Mouse (Mus musculus): ENCODE data around the gene 1700024G13Rik. TPM values are rescaled to one million over a fixed set of nuclear protein-coding genes. Genes with fewer than 3 reads are reported as not detected.
"Not testable (repeated sequence)": the region's sequence is repeated elsewhere in the genome, so short reads cannot be mapped to it uniquely, and the experiment has no call there.

1700024G13Rik gene
- polyA plus RNA-seq, 1 experiment from 2014 or later, result not detected

DNA sequence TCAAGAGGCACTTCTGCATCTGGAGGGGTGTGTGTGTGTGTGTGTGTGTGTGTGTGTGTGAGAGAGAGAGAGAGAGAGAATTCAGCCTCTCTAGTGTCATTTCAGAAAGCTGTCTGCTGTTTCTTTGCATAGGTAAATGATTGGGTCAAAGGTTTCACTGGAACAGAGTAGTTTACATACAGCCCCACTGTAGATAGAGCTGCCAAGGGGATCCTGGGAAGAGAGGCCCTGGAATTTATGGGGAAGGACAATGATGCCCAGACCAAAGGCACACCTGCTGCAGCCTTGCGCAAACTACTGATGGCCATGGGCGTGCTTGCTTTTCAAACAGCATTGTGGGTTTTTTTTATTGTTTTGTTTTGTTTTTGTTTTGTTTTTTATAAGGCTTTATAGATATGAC lies 15.7 kb downstream of the 1700024G13Rik start:
- no peak overlapping the region for H3K27ac ChIP-seq
- H3K27me3 ChIP-seq, result no peaks in the 10 kb centered on the region
- no peak overlapping the region for H3K4me3 ChIP-seq
- 0 out of 2 replicates have a peak, but pooled peaks cover 4% of the 10 kb centered on the region for H3K4me1 ChIP-seq
- 91% methylated on average over 2 of the region's 2 CpGs for WGBS
- H3K36me3 ChIP-seq, result no peaks in the 10 kb centered on the region
- no peak overlapping the region for H3K9ac ChIP-seq
- H3K9me3 ChIP-seq, result no peaks in the 10 kb centered on the region
- no peak for ATAC-seq (ENCODE audit: insufficient number of reproducible peaks, insufficient read depth, low FRiP score, low TSS enrichment, low read depth)
- no peak overlapping the region for H3K4me2 ChIP-seq

DNA sequence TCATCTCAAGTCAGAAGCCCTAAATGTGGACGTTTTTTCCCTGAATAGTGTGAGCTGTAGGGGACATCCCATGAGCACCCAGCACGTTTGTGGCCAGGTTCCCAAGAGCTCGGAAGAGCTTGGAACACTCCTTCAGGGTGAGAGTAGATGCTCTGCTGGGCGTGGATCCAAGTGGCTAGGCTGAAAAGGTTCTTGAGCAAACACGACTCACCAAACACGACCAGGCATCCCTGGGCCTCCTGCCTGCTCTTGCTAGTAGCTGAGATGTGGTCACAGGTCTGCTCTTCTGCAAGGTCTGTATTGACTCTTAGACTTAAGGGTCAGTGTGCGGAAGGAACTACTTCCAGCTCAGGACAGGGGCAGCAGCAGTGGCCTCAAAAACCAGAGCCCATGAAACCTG lies 18.4 kb downstream of the 1700024G13Rik start:
- Histone ChIP-seq H3K4me1 (0 out of 2 replicates have a peak, but pooled peaks cover 4% of the 10 kb centered on the region), H3K36me3 (no peaks in the 10 kb centered on the region), H3K9ac (no peak overlapping the region), H3K9me3 (no peaks in the 10 kb centered on the region), H3K27ac (no peak overlapping the region), H3K4me2 (no peak overlapping the region), H3K4me3 (no peak overlapping the region), H3K27me3 (no peaks in the 10 kb centered on the region)
- ATAC-seq (ENCODE audit: insufficient number of reproducible peaks, insufficient read depth, low FRiP score, low TSS enrichment, low read depth), result no peak
- WGBS, result 76% methylated on average over 7 of the region's 7 CpGs

DNA sequence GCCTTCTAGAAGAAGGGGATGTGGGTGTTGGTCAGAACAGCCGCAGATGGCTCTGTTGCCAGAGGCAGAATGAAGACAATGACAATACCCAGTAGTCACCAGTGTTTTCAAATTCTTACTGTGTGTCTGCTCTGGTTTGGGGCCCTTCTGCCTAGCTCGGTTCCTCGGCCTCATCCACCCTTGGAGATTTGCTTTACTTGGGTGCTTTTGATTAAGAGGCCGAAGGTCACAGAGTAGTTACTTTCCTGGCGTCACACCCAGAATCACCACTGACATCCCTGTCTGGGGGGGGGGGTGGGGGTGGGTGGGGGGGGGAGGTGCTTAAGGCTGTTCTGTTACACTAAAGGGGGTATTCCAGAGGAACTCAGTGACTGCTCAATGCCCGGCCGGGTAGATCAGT lies 23.8 kb downstream of the 1700024G13Rik start:
- H3K36me3 ChIP-seq, result no peaks in the 10 kb centered on the region
- H3K27ac ChIP-seq, result no peak overlapping the region
- H3K4me1 ChIP-seq, result no peaks in the 10 kb centered on the region
- no peak overlapping the region for H3K4me3 ChIP-seq
- H3K9me3 ChIP-seq, result peaks cover 2% of the 10 kb centered on the region; the same call in 1 of the 2 replicates
- ATAC-seq (ENCODE audit: insufficient number of reproducible peaks, insufficient read depth, low FRiP score, low TSS enrichment, low read depth), result no peak
- 37% methylated on average over 7 of the region's 7 CpGs for WGBS
- H3K4me2 ChIP-seq, result no peak overlapping the region
- H3K27me3 ChIP-seq, result no peaks in the 10 kb centered on the region
- no peak overlapping the region for H3K9ac ChIP-seq

DNA sequence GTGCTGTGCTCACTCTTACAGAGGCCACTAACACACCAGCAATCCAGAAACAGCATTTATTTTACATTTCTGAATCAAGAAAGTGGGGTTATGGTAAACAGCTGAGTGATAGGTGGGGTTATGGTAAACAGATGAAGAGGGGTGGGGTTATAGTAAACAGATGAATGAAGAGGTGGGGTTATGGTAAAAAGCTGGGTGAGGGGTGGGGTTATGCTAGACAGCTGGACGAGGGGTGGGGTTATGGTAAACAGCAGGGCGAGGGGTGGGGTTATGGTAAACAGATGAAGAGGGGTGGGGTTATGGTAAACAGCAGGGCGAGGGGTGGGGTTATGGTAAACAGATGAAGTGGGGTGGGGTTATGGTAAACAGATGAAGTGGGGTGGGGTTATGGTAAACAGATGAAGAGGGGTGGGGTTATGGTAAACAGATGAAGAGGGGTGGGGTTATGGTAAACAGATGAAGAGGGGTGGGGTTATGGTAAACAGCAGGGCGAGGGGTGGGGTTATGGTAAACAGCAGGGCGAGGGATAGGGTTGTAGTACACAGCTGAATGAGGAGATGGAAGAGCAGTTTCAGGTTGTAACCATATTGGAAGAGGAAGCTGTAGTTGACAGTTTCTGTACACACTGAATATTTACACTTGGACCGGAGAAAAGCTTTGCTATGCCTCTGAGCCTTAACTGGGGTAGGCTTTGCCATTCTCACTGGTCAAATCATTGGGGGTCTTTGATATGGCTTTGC lies 36.8 kb downstream of the 1700024G13Rik start:
- H3K9me3 ChIP-seq, H3K27me3 ChIP-seq: not testable (repeated sequence)
- 28% methylated on average over 6 of the region's 6 CpGs for WGBS

DNA sequence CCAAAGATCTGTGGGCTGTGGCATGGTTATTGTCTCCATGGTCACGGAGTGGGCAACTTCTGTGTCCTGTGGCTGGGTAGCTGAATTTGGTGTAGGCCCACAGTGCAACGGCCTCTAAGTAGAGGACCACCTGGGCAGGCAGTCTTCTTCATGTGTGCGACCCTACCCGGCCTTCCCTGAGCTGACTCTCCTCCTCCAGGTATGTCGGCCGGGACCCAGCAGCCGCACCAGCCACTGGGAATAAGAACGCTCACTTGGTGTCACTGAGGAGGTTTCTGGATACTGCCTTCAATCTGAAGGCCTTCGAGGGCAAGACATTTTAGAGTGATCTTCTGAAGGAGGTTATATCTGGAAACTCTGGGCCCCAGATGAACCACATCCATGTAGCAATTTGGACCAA lies 40.9 kb downstream of the 1700024G13Rik start:
- Histone ChIP-seq H3K4me1 (no peaks in the 10 kb centered on the region), H3K4me2 (no peak overlapping the region), H3K9me3 (no peaks in the 10 kb centered on the region), H3K27me3 (no peaks in the 10 kb centered on the region), H3K9ac (no peak overlapping the region), H3K36me3 (peaks cover 55% of the 10 kb centered on the region), H3K27ac (no peak overlapping the region), H3K4me3 (no peak overlapping the region)
- no peak for ATAC-seq (ENCODE audit: insufficient number of reproducible peaks, insufficient read depth, low FRiP score, low TSS enrichment, low read depth)
- WGBS, result 95% methylated on average over 9 of the region's 9 CpGs

More for the DNA sequence above, 36.8 kb downstream of the 1700024G13Rik start:
- not testable (repeated sequence) for H3K4me2 ChIP-seq; H3K27ac ChIP-seq; H3K9ac ChIP-seq; H3K4me3 ChIP-seq; ATAC-seq (ENCODE audit: insufficient number of reproducible peaks, insufficient read depth, low FRiP score, low TSS enrichment, low read depth); H3K4me1 ChIP-seq
- H3K36me3 ChIP-seq, result peaks cover 17% of the 10 kb centered on the region

DNA sequence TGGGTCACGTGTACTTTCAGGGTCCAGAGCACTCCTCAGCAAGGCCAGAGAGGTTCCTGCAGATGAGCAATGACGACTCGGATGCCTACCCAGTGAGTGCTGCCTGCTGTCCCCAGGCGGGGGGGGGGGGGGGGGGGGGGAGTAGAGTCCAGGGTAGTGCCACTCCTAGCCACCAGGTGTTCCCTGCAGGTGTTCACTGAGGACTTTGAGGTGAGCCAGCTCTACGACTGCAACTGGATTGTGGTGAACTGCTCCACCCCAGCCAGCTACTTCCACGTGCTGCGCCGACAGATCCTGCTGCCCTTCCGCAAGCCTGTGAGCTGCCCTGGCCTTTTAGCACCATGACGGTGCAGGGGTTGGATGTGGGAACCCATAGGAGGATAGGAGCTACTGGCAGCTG lies 43.5 kb downstream of the 1700024G13Rik start:
- 91% methylated on average over 9 of the region's 10 CpGs for WGBS
- Histone ChIP-seq H3K36me3 (peaks cover 81% of the 10 kb centered on the region), H3K27me3 (no peaks in the 10 kb centered on the region), H3K4me3 (no peak overlapping the region), H3K9me3 (no peaks in the 10 kb centered on the region), H3K27ac (no peak overlapping the region), H3K4me2 (no peak overlapping the region), H3K9ac (no peak overlapping the region), H3K4me1 (no peaks in the 10 kb centered on the region)
- ATAC-seq (ENCODE audit: insufficient number of reproducible peaks, insufficient read depth, low FRiP score, low TSS enrichment, low read depth), result no peak

DNA sequence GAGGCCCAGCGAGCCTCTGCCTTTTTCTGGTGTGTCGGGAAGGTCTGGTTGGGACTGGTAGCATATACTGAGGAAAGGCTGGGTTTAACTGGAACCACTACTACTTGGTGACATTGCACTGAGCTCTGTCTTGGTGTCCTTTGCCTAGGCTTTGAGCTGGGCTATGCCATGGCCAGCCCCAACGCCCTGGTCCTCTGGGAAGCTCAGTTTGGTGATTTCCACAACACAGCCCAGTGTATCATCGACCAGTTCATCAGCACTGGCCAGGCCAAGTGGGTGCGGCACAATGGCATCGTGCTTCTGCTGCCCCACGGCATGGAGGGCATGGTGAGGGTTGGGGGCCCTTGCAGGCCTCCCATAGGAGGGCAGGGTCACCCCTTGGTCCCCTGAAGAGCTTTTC lies 44.0 kb downstream of the 1700024G13Rik start:
- ATAC-seq (ENCODE audit: insufficient number of reproducible peaks, insufficient read depth, low FRiP score, low TSS enrichment, low read depth), result no peak
- Histone ChIP-seq H3K27me3 (no peaks in the 10 kb centered on the region), H3K4me3 (no peak overlapping the region), H3K4me2 (no peak overlapping the region), H3K9ac (no peak overlapping the region), H3K27ac (no peak overlapping the region), H3K9me3 (no peaks in the 10 kb centered on the region), H3K4me1 (no peaks in the 10 kb centered on the region), H3K36me3 (peaks cover 86% of the 10 kb centered on the region)
- WGBS, result 92% methylated on average over 7 of the region's 7 CpGs

DNA sequence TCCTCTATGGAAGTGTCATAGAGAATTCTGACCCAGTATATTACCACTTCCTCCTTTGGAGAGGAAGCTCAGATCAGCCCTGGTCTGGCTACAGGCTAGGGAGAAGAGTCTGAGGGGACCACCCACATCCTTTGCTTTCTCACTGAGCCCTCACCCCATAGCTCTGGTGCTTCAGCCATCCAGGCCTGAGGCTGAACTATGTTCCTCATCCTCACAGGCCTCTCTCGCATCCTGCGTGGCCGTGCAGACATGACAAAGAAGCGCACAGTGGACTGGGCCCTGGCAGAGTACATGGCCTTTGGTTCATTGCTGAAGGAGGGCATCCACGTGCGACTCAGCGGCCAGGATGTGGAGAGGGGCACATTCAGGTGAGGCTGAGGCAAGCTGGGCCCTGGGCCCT lies 46.4 kb downstream of the 1700024G13Rik start:
- no peak for ATAC-seq (ENCODE audit: insufficient number of reproducible peaks, insufficient read depth, low FRiP score, low TSS enrichment, low read depth)
- H3K27ac ChIP-seq, result no peak overlapping the region
- 96% methylated on average over 7 of the region's 7 CpGs for WGBS
- H3K27me3 ChIP-seq, result no peaks in the 10 kb centered on the region
- no peaks in the 10 kb centered on the region for H3K4me1 ChIP-seq
- H3K36me3 ChIP-seq, result peaks cover 96% of the 10 kb centered on the region
- H3K9me3 ChIP-seq, result no peaks in the 10 kb centered on the region
- H3K4me2 ChIP-seq, result no peak overlapping the region
- no peak overlapping the region for H3K4me3 ChIP-seq
- H3K9ac ChIP-seq, result no peak overlapping the region

DNA sequence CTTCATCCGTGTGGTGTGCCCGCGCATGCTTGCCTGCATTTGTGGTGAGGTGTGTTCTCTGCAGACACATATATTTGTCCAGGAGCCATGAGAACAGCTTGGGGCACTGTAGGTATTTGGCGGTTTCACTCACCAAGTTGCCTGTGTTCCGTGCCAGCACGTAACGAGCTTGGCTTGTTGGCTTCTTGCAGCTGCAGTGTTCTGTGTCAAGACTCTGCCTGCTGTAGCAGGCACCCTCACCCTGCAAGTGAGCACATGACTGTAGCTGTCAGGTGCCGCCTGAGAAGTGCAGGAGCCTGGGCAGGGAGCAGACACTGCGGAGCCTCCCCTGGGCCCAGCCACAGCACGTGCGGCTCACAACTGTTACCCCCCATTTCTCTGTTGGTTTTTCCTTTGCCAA lies 51.6 kb downstream of the 1700024G13Rik start:
- Histone ChIP-seq H3K4me2 (no peak overlapping the region), H3K27me3 (no peaks in the 10 kb centered on the region), H3K9me3 (no peaks in the 10 kb centered on the region), H3K4me3 (no peak overlapping the region), H3K27ac (no peak overlapping the region), H3K9ac (no peak overlapping the region), H3K36me3 (peaks cover 77% of the 10 kb centered on the region), H3K4me1 (0 out of 2 replicates have a peak, but pooled peaks cover 7% of the 10 kb centered on the region)
- WGBS, result 77% methylated on average over 11 of the region's 11 CpGs
- no peak for ATAC-seq (ENCODE audit: insufficient number of reproducible peaks, insufficient read depth, low FRiP score, low TSS enrichment, low read depth)

DNA sequence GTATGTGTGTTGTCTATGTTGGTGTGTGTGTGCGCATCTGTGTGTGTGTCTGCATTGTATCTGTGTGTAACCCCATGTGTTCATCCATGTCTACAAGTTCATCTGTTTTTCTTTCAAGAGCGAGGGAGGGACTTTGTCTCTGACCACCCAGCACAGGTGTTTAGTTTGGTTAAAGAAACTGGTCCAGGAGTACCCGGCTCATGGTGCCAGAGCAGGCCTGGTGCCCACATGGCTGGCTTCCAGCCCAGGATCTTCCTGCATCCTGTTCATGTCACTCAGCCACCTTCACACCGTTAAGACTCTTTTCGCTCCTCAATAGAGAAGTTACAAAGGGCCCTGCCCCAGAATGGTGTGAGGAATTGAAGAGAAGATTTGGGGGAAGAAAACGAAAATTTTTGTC lies 52.2 kb downstream of the 1700024G13Rik start:
- peaks cover 71% of the 10 kb centered on the region for H3K36me3 ChIP-seq
- no peaks in the 10 kb centered on the region for H3K9me3 ChIP-seq
- H3K27me3 ChIP-seq, result no peaks in the 10 kb centered on the region
- 86% methylated on average over 6 of the region's 6 CpGs for WGBS
- no peak overlapping the region for H3K4me3 ChIP-seq
- H3K4me2 ChIP-seq, result no peak overlapping the region
- ATAC-seq (ENCODE audit: insufficient number of reproducible peaks, insufficient read depth, low FRiP score, low TSS enrichment, low read depth), result no peak
- H3K4me1 ChIP-seq, result 0 out of 2 replicates have a peak, but pooled peaks cover 7% of the 10 kb centered on the region
- H3K9ac ChIP-seq, result no peak overlapping the region
- H3K27ac ChIP-seq, result no peak overlapping the region

DNA sequence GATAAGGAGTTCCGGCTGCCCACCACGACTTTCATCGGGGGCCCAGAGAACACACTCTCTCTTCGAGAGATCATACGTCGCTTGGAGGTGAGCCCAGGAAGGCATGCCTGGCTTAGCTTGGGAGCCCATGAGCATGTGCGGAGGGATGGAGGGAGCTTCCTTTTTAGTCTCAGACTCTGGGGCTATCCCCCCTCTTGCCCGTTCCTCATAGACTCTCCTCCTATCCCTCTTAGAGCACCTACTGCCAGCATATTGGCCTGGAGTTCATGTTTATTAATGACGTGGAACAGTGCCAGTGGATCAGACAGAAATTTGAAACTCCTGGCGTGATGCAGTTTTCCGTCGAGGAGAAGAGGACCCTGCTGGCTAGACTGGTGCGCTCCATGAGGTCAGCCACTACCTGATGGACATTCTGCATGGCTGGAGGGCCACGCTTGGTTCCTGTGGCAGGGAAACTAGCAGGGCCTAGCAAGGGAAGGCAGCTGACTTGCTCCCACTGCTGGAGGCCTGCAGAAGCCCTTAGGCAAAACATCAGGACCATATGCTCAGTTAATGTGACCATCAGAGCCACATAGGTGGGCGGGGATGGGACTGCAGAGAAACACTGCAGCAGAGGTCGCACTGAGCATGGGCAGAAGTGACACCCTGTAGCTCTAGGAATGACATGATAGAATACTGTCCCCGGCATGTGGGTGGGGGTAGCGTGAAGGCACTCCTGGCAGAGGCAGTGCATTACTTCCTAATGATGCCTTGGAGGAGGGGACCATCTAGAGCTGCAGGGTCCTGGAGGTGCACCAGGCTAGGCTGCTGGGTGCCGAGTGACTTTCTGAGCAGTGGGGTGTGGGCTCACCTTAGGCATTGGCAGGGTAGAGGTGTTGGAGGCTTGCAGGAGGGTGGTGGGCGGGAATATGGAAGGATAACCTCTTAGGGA lies 55.4 kb downstream of the 1700024G13Rik start:
- Histone ChIP-seq H3K4me1 (0 out of 2 replicates have a peak, but pooled peaks cover 7% of the 10 kb centered on the region), H3K4me3 (no peak overlapping the region), H3K9me3 (no peaks in the 10 kb centered on the region), H3K9ac (no peak overlapping the region), H3K27me3 (no peaks in the 10 kb centered on the region), H3K27ac (no peak overlapping the region), H3K36me3 (peaks cover 39% of the 10 kb centered on the region), H3K4me2 (no peak overlapping the region)
- no peak for ATAC-seq (ENCODE audit: insufficient number of reproducible peaks, insufficient read depth, low FRiP score, low TSS enrichment, low read depth)
- WGBS, result 78% methylated on average over 20 of the region's 20 CpGs

All from embryonic facial prominence, embryonic 13.5 days (tissue).